10 mouse cellular contexts compared by ENCODE assay signal in genomic region chr2:174442460-174442859, GRCm38 (mm10). TPM values are rescaled to one million over a fixed set of nuclear protein-coding genes. Genes with fewer than 3 reads are reported as not detected.
DNase-seq lines count a peak whose midpoint lies in the region; ATAC-seq lines count a peak whose summit lies in the region.
"Had no signal": no experiment of that assay in that cellular context is flagged by ENCODE, and none has a peak within 500 bp of the region (broad histone marks: within the 10 kb centered on the region; RNA-seq: fewer than 3 reads in every experiment).

No protein-coding gene starts in this region.

- H3K27ac ChIP-seq in heart, embryonic 12.5 days (ENCODE audit: poor library complexity, severe bottlenecking) = 0 out of 2 replicates have a peak overlapping the region, but pooled peaks have one; percentile 41
- H3K27ac ChIP-seq in embryonic facial prominence, embryonic 15.5 days (replicated peaks) = peak overlapping the region; percentile 17
- H3K27ac ChIP-seq: midbrain, embryonic 15.5 days had no signal

- H3K36me3 ChIP-seq in heart, embryonic 12.5 days = no peaks in the 10 kb centered on the region
- H3K36me3 ChIP-seq in embryonic facial prominence, embryonic 15.5 days = no peaks in the 10 kb centered on the region
- H3K36me3 ChIP-seq: midbrain, embryonic 15.5 days had no signal

- peaks cover 37% of the 10 kb centered on the region for H3K4me1 ChIP-seq in heart, embryonic 12.5 days (replicated peaks)
- H3K4me1 ChIP-seq in embryonic facial prominence, embryonic 15.5 days = peaks cover 40% of the 10 kb centered on the region

- peaks cover 13% of the 10 kb centered on the region; the same call in 1 of the 2 replicates for H3K27me3 ChIP-seq in heart, embryonic 12.5 days (replicated peaks)
- H3K27me3 ChIP-seq in embryonic facial prominence, embryonic 15.5 days = no peaks in the 10 kb centered on the region
- H3K27me3 ChIP-seq: midbrain, embryonic 15.5 days had no signal

- H3K9ac ChIP-seq in heart, embryonic 12.5 days = 0 out of 2 replicates have a peak overlapping the region, but pooled peaks have one; percentile 13
- no peak overlapping the region for H3K9ac ChIP-seq in embryonic facial prominence, embryonic 15.5 days
- H3K9ac ChIP-seq: midbrain, embryonic 15.5 days had no signal

- H3K9me3 ChIP-seq in heart, embryonic 12.5 days (replicated peaks) = no peaks in the 10 kb centered on the region
- H3K9me3 ChIP-seq in embryonic facial prominence, embryonic 15.5 days (replicated peaks) = no peaks in the 10 kb centered on the region
- H3K9me3 ChIP-seq: midbrain, embryonic 15.5 days had no signal

- H3K4me3 ChIP-seq in heart, embryonic 12.5 days = no peak overlapping the region
- H3K4me3 ChIP-seq in embryonic facial prominence, embryonic 15.5 days (replicated peaks) = no peak overlapping the region
- H3K4me3 ChIP-seq: midbrain, embryonic 15.5 days had no signal

- intact Hi-C loops in heart, postnatal 14 days (cut with DNase I) = no loop called here

- no peak overlapping the region for H3K4me2 ChIP-seq in heart, embryonic 12.5 days
- no peak overlapping the region for H3K4me2 ChIP-seq in embryonic facial prominence, embryonic 15.5 days (replicated peaks)
- H3K4me2 ChIP-seq: midbrain, embryonic 15.5 days had no signal

- no peak for DNase-seq in heart, postnatal 14 days
- peak; percentile 41 for DNase-seq in CD4-positive helper T cell, adult 2 months (ENCODE audit: low read depth, low spot score)
- DNase-seq in lung, postnatal 36 days = peak; percentile 31
- DNase-seq in testis, postnatal 14 days (ENCODE audit: low spot score) = no peak
- no peak for DNase-seq in layer of hippocampus, adult 9-10 months (ENCODE audit: low spot score)
- DNase-seq: kidney, postnatal 36 days had no signal

- WGBS in heart, embryonic 12.5 days = 58% methylated on average over 9 of the region's 9 CpGs
- 77% methylated on average over 9 of the region's 9 CpGs for WGBS in embryonic facial prominence, embryonic 15.5 days

- peak; percentile 12; the same call in 1 of the 2 replicates for ATAC-seq in heart, embryonic 12.5 days (ENCODE audit: insufficient number of reproducible peaks, low FRiP score)
- no peak for ATAC-seq in embryonic facial prominence, embryonic 15.5 days (ENCODE audit: insufficient number of reproducible peaks, low FRiP score, low TSS enrichment, low read depth)
- ATAC-seq in inflammation-experienced regulatory T-cells, adult 6 months = no peak
- ATAC-seq: midbrain, embryonic 15.5 days had no signal

RNA-seq across cellular contexts. Expression of gene Ctsz, which starts 3.6 kb away (rescaled TPM):
- polyA plus RNA-seq in heart, embryonic 12.5 days (2016; fragmentation: Nextera tagmentation; extraction: Ambion mirVana) = 95.9 and 101 TPM in 2 replicates
- total RNA-seq in heart, postnatal 14 days (2021) = 10 to 100 TPM; 36.6 to 42.1 TPM
- 215 and 224 TPM in 2 replicates for polyA plus RNA-seq in embryonic facial prominence, embryonic 15.5 days (2015; fragmentation: Nextera tagmentation; extraction: Ambion mirVana)
- 100 to 1,000 TPM in 2 of 3 experiments, 10 to 100 TPM in 1; 96.3 to 113 (median 109) TPM for polyA plus RNA-seq in inflammation-experienced regulatory T-cells, adult 6 months (2017; shearing (Covaris generic))

RNA-seq across cellular contexts. Expression of gene Tubb1, which starts 8.0 kb away (rescaled TPM):
- 7.5 and 13.8 TPM in 2 replicates for polyA plus RNA-seq in heart, embryonic 12.5 days (2016; fragmentation: Nextera tagmentation; extraction: Ambion mirVana)
- total RNA-seq in heart, postnatal 14 days (2021) = 1 to 10 TPM; 2.0 TPM
- polyA plus RNA-seq in embryonic facial prominence, embryonic 15.5 days (2015; fragmentation: Nextera tagmentation; extraction: Ambion mirVana) = 0.83 and 1.1 TPM in 2 replicates
- under 1 TPM in 1 of 3 experiments, not detected in 2; 0.25 TPM for polyA plus RNA-seq in inflammation-experienced regulatory T-cells, adult 6 months (2017; shearing (Covaris generic))

RNA-seq across cellular contexts. Expression of gene Atp5e, which starts 21.4 kb away (rescaled TPM):
- 1,038 and 1,054 TPM in 2 replicates for polyA plus RNA-seq in heart, embryonic 12.5 days (2016; fragmentation: Nextera tagmentation; extraction: Ambion mirVana)
- total RNA-seq in heart, postnatal 14 days (2021) = 1,000 to 10,000 TPM; 1,334 to 1,389 TPM
- 730 and 783 TPM in 2 replicates for polyA plus RNA-seq in embryonic facial prominence, embryonic 15.5 days (2015; fragmentation: Nextera tagmentation; extraction: Ambion mirVana)
- polyA plus RNA-seq in inflammation-experienced regulatory T-cells, adult 6 months (2017; shearing (Covaris generic)) = 100 to 1,000 TPM; 583 to 771 (median 610) TPM

RNA-seq across cellular contexts. Expression of gene Nelfcd, which starts 26.9 kb away (rescaled TPM):
- 89.3 and 94.0 TPM in 2 replicates for polyA plus RNA-seq in heart, embryonic 12.5 days (2016; fragmentation: Nextera tagmentation; extraction: Ambion mirVana)
- total RNA-seq in heart, postnatal 14 days (2021) = 10 to 100 TPM; 37.7 to 38.8 TPM
- polyA plus RNA-seq in embryonic facial prominence, embryonic 15.5 days (2015; fragmentation: Nextera tagmentation; extraction: Ambion mirVana) = 116 and 118 TPM in 2 replicates
- 10 to 100 TPM; 47.4 to 61.1 (median 53.4) TPM for polyA plus RNA-seq in inflammation-experienced regulatory T-cells, adult 6 months (2017; shearing (Covaris generic))

RNA-seq across cellular contexts. Expression of gene Prelid3b, which starts 30.4 kb away (rescaled TPM):
- 136 and 137 TPM in 2 replicates for polyA plus RNA-seq in heart, embryonic 12.5 days (2016; fragmentation: Nextera tagmentation; extraction: Ambion mirVana)
- total RNA-seq in heart, postnatal 14 days (2021) = 10 to 100 TPM; 59.8 to 72.3 TPM
- polyA plus RNA-seq in embryonic facial prominence, embryonic 15.5 days (2015; fragmentation: Nextera tagmentation; extraction: Ambion mirVana) = 109 and 111 TPM in 2 replicates
- 100 to 1,000 TPM in 1 of 3 experiments, 10 to 100 TPM in 2; 69.4 to 146 (median 73.1) TPM for polyA plus RNA-seq in inflammation-experienced regulatory T-cells, adult 6 months (2017; shearing (Covaris generic))

Comparison
In these comparisons a context has a peak if more than half of its experiments do, and no peak if none do; other contexts are left out.
1. DNase-seq: peak in CD4-positive helper T cell, adult 2 months (single experiment) and lung, postnatal 36 days (single experiment); none in heart, postnatal 14 days (0 of 2), testis, postnatal 14 days (single experiment) and layer of hippocampus, adult 9-10 months (single experiment).